Mouse (Mus musculus) hindbrain, embryonic 13.5 days (tissue): Measurements from ENCODE around the gene Elac2. TPM values are rescaled to one million over a fixed set of nuclear protein-coding genes. Genes with fewer than 3 reads are reported as not detected.
A peak's percentile ranks its signal among the peaks of the same experiment; 100 is the strongest.

Source experiments
- ATAC-seq: fragments of 200-750 bp; cut with Nextera tagmentation; 2 replicates; pipeline ENCODE4 v1.8.0; 2017; ENCODE audit warnings: moderate TSS enrichment; ENCODE audit not compliant: low FRiP score
- H3K27ac ChIP-seq: fragments of 300-500 bp; sonication (generic); 2 replicates; pipeline ENCODE4 v1.5.1; 2015; ENCODE audit warnings: inconsistent platforms, mild to moderate bottlenecking, moderate library complexity
- H3K27me3 ChIP-seq: fragments of 300-500 bp; sonication (generic); 2 replicates; pipeline ENCODE4 v1.6.1; 2015; ENCODE audit warnings: mild to moderate bottlenecking, inconsistent platforms
- H3K36me3 ChIP-seq: fragments of 300-500 bp; sonication (generic); 2 replicates; pipeline ENCODE4 v1.6.1; 2015; ENCODE audit warnings: mild to moderate bottlenecking, inconsistent platforms
- H3K4me1 ChIP-seq: fragments of 300-500 bp; sonication (generic); replicated peaks from 2 replicates; pipeline ENCODE4 v1.6.1; 2015; ENCODE audit warnings: inconsistent platforms
- H3K4me2 ChIP-seq: fragments of 300-500 bp; sonication (generic); 2 replicates; pipeline ENCODE4 v1.6.1; 2015; ENCODE audit warnings: inconsistent platforms, mild to moderate bottlenecking, moderate library complexity
- H3K4me3 ChIP-seq: fragments of 300-500 bp; sonication (generic); 2 replicates; pipeline ENCODE4 v1.5.1; 2015; ENCODE audit warnings: mild to moderate bottlenecking, inconsistent platforms
- H3K9ac ChIP-seq: fragments of 300-500 bp; sonication (generic); 2 replicates; pipeline ENCODE4 v1.6.1; 2015; ENCODE audit warnings: mild to moderate bottlenecking, inconsistent platforms
- H3K9me3 ChIP-seq: fragments of 300-500 bp; sonication (generic); 2 replicates; pipeline ENCODE4 v1.6.1; 2016; ENCODE audit warnings: inconsistent platforms
- WGBS: fragments of 180-500 bp; shearing (Covaris S2); methylation state at CpG from one replicate; pipeline ENCODE4 v1.1.7; 2015; 5-methylcytosine and 5-hydroxymethylcytosine counted together
- polyA plus RNA-seq: library from polyadenylated mRNA; unstranded; fragments of >200 nt; fragmentation: Nextera tagmentation; extraction: Ambion mirVana; gene quantifications from 2 replicates; pipeline ENCODE4 v1.2.1, GENCODE M21; 2015

Elac2 gene
- polyA plus RNA-seq, 1 experiment from 2014 or later, result 33.1 TPM

DNA sequence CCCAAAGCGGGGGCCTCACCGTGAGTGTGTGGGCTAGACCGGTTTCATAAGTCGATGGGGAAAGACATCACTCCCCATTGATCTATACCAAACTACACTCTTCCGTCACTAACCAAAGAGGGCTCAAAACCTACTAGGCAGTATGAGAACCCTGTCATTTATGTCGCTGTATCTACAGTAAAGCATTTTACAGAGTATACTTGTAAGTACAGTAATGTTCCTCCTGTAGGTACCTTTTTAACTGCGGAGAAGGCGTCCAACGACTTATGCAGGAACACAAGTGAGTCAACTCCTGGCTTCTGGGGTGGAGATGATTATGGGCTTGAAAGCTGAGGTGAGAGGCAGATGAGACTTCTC, 629 bp downstream of the Elac2 start:
- H3K27ac ChIP-seq, result 0 out of 2 replicates have a peak overlapping the region, but pooled peaks have one; percentile 64
- H3K9ac ChIP-seq, result peak overlapping the region; percentile 89
- peaks cover 16% of the 10 kb centered on the region for H3K4me1 ChIP-seq
- H3K27me3 ChIP-seq, result peaks cover 14% of the 10 kb centered on the region; the same call in 1 of the 2 replicates
- peak overlapping the region; percentile 95 for H3K4me3 ChIP-seq
- H3K9me3 ChIP-seq, result no peaks in the 10 kb centered on the region
- peak overlapping the region; percentile 92 for H3K4me2 ChIP-seq
- 15% methylated on average over 9 of the region's 9 CpGs for WGBS
- peaks cover 31% of the 10 kb centered on the region for H3K36me3 ChIP-seq
- ATAC-seq, result no peak

DNA sequence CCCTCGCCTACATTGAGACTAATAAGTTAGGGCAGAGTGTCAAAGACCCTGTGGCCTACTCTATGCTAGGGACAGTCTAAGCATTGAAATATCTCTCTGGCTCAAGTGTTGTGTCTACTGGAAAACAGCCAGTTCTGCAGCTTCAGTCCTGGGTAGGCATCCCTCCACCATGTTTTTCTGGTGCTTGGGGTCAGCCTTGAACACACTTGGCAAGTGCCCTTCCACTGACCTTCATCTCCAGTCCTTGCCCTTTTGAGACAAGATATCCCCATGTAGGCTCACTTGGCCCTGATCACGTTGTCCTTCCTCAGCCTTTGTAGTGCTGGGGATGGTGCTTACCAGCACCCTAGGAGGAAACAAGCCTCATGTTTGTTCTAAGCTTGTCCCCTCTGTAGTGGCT, 9.7 kb downstream of the Elac2 start:
- Histone ChIP-seq H3K27me3 (no peaks in the 10 kb centered on the region), H3K4me1 (no peaks in the 10 kb centered on the region), H3K36me3 (peaks cover 94% of the 10 kb centered on the region), H3K4me2 (no peak overlapping the region), H3K4me3 (no peak overlapping the region), H3K27ac (no peak overlapping the region), H3K9me3 (no peaks in the 10 kb centered on the region), H3K9ac (no peak overlapping the region)
- 94% methylated on average over 2 of the region's 2 CpGs for WGBS
- ATAC-seq, result no peak

DNA sequence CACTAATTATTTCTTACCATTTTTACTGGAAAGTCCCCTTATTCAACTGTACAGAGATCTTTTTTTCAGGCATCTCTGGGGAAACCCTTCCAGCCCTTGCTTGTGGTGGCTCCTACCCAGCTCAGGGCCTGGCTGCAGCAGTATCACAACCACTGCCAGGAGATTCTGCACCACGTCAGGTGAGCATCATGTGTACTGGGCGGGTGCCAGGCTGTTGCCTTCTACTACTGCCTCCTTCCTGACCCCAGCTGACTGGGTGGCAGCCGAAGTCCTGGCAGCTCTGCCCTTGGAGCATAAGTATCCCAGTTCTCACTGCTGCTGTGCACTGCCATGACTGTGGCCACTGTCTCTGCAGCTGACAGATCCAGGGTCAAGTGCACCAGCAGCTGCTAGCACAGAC, 19.6 kb downstream of the Elac2 start:
- H3K4me3 ChIP-seq, result no peak overlapping the region
- H3K9ac ChIP-seq, result no peak overlapping the region
- peaks cover 92% of the 10 kb centered on the region for H3K36me3 ChIP-seq
- no peak overlapping the region for H3K27ac ChIP-seq
- no peak for ATAC-seq
- WGBS, result 94% methylated on average over 3 of the region's 3 CpGs
- no peak overlapping the region for H3K4me2 ChIP-seq
- H3K4me1 ChIP-seq, result no peaks in the 10 kb centered on the region
- H3K9me3 ChIP-seq, result no peaks in the 10 kb centered on the region
- H3K27me3 ChIP-seq, result no peaks in the 10 kb centered on the region

DNA sequence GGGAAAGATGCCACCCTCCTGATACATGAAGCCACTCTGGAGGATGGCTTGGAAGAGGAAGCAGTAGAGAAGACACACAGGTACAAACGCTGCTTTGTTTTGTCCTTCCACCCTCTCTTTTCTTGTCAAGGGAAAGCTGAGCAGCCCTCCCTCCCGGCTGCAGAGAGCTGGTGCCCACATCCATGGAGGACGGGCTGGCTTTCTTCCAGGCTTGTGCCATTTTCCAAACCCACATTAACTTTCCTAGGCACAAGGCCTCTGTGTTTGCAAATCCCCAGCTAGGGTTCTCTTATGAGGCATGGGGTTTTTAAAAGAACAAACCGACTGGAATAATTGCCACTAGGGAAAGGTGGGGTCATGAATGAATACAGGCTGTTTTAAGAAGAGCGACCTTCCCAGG, 20.8 kb downstream of the Elac2 start:
- no peaks in the 10 kb centered on the region for H3K27me3 ChIP-seq
- no peak for ATAC-seq
- H3K36me3 ChIP-seq, result peaks cover 92% of the 10 kb centered on the region
- H3K9ac ChIP-seq, result no peak overlapping the region
- no peak overlapping the region for H3K4me2 ChIP-seq
- WGBS, result 82% methylated on average over 5 of the region's 5 CpGs
- H3K4me3 ChIP-seq, result no peak overlapping the region
- H3K9me3 ChIP-seq, result no peaks in the 10 kb centered on the region
- H3K4me1 ChIP-seq, result no peaks in the 10 kb centered on the region
- no peak overlapping the region for H3K27ac ChIP-seq

DNA sequence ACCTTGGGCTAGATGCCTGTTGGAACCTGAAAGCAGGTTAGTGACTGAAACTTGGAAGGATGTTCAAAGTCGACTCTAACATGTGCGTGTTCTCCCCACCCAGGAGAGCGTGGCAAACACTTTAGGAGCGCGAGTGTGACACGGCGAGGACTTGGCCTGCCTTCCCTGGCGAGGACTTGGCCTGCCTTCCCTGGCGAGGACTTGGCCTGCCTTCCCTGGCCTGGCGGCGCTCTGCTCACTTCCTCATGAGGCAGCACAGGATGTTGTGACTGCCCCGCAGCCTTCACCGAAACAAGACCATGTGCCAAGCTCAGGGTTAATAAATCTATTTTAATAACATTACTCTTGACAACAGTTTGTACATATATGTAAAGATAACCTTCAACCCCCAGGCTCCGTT, 22.9 kb downstream of the Elac2 start:
- WGBS, result 93% methylated on average over 14 of the region's 14 CpGs
- Histone ChIP-seq H3K27ac (no peak overlapping the region), H3K4me1 (no peaks in the 10 kb centered on the region), H3K9ac (no peak overlapping the region), H3K36me3 (peaks cover 97% of the 10 kb centered on the region), H3K4me3 (no peak overlapping the region), H3K9me3 (no peaks in the 10 kb centered on the region), H3K27me3 (no peaks in the 10 kb centered on the region), H3K4me2 (no peak overlapping the region)
- ATAC-seq, result no peak

DNA sequence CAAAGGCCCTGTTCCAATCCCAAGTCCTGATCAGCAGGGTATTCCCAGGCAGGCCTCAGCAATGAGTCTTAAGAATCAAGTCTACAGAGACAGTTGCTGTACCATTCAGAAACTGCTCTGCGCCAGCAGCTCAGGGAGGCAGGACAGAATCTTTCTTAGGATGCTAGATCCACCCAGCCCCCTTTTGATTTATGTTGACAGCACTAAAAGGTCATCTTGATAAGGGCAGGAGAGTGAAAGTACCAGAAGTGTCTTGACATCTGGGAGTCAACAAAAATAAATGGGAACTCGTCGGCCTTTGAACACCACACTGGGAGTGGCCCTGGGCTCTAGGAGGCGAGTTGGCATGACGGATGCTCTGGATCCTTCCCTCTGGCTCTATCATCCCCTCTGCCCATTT, 24.8 kb downstream of the Elac2 start:
- Histone ChIP-seq H3K9me3 (no peaks in the 10 kb centered on the region), H3K4me1 (no peaks in the 10 kb centered on the region; the same call in 1 of the 2 replicates), H3K36me3 (peaks cover 84% of the 10 kb centered on the region), H3K4me3 (no peak overlapping the region), H3K9ac (no peak overlapping the region), H3K27me3 (no peaks in the 10 kb centered on the region), H3K4me2 (no peak overlapping the region), H3K27ac (no peak overlapping the region)
- no peak for ATAC-seq
- 80% methylated on average over 5 of the region's 5 CpGs for WGBS

DNA sequence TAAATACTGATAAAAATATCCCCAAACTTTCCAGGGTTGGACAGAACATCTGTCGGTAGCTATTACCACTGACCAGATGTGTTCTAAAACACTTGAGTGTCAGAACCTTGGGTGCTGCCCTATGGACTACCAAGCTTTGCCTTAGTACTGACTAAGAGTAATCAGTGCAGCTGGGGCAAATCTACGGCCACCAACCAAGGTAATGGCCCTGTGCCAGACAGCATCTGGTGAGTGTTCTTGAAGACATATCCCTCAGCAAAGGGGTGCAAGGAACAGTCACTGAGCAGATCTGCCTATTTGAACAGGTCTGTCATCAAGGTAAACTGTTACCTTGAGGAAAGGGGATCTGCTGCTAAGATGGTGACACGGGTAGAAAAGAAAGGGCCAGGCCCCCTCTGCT, 26.0 kb downstream of the Elac2 start:
- Histone ChIP-seq H3K4me2 (no peak overlapping the region), H3K4me3 (no peak overlapping the region), H3K9ac (no peak overlapping the region), H3K27me3 (no peaks in the 10 kb centered on the region), H3K36me3 (peaks cover 73% of the 10 kb centered on the region), H3K27ac (no peak overlapping the region), H3K4me1 (no peaks in the 10 kb centered on the region; the same call in 1 of the 2 replicates), H3K9me3 (no peaks in the 10 kb centered on the region)
- 85% methylated on average over 3 of the region's 3 CpGs for WGBS
- no peak for ATAC-seq

DNA sequence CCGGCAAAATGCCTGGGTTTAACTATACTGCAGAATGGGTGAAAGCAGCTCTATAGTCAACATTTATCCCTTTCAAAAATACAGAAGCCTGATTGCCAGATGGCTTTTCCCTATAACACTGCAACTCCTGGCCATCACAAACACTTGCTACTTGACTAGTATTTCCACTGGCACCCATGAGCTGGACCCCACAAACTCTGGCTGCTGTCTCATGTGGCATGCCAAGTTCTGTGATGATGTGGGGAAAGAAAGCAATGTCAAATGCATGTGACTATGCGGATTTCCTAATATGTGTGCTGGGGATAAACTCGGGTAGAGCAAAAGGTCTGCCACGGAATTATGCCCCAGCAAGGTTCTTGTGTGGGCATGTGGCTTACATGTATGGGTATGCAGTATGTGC, 27.2 kb downstream of the Elac2 start:
- 90% methylated on average over 4 of the region's 4 CpGs for WGBS
- no peak overlapping the region for H3K4me2 ChIP-seq
- no peaks in the 10 kb centered on the region; the same call in 1 of the 2 replicates for H3K4me1 ChIP-seq
- no peaks in the 10 kb centered on the region for H3K9me3 ChIP-seq
- no peak for ATAC-seq
- peaks cover 63% of the 10 kb centered on the region for H3K36me3 ChIP-seq
- no peak overlapping the region for H3K9ac ChIP-seq
- H3K27me3 ChIP-seq, result no peaks in the 10 kb centered on the region
- H3K4me3 ChIP-seq, result no peak overlapping the region
- no peak overlapping the region for H3K27ac ChIP-seq

DNA sequence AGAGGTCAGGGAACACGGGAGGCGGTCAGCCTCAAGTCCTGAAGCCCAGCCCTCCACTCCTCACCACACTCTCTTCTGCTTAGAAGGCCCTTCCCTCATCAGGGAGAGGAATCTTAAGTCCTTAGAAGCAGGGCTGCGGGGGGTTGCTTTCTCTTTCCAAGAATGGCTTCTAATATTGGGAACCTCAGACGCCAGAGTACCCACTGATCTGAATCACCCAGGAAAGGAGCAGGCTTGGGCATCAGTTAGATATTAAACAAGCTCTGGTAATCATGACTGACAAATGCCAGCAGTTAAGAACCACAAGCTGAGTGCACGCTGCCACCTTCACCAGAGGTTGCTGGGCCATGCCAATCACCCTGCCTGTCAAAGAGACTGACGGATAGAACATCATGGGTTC, 35.1 kb downstream of the Elac2 start:
- Histone ChIP-seq H3K36me3 (peaks cover 27% of the 10 kb centered on the region), H3K4me1 (no peaks in the 10 kb centered on the region), H3K4me3 (no peak overlapping the region), H3K27ac (no peak overlapping the region), H3K27me3 (no peaks in the 10 kb centered on the region), H3K9ac (no peak overlapping the region), H3K9me3 (no peaks in the 10 kb centered on the region), H3K4me2 (no peak overlapping the region)
- ATAC-seq, result no peak
- 86% methylated on average over 6 of the region's 6 CpGs for whole genome bisulfite sequencing

DNA sequence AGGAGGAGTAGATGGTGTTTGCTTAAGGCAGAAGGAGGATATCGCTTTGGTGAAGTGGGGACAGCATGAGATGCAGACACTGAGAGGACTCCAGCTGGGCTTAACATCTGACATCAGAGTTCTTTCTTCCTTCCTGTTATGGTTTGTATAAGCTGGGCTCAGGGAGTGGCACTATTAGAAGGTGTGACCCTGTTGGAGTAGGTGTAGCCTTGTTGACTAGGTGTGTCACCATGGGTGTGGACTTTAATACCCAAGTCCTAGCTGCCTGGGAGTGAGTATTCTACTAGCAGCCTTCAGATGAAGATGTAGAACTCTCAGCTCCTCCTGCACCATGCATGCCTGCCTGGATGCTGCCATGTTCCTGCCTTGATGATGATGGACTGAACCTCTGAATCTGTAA, 37.9 kb downstream of the Elac2 start:
- WGBS, result 97% methylated on average over 1 of the region's 1 CpGs
- H3K27ac ChIP-seq, result no peak overlapping the region
- H3K27me3 ChIP-seq, result no peaks in the 10 kb centered on the region
- no peak overlapping the region for H3K4me3 ChIP-seq
- no peak overlapping the region for H3K9ac ChIP-seq
- H3K36me3 ChIP-seq, result peaks cover 32% of the 10 kb centered on the region
- no peaks in the 10 kb centered on the region for H3K9me3 ChIP-seq
- no peaks in the 10 kb centered on the region for H3K4me1 ChIP-seq
- H3K4me2 ChIP-seq, result no peak overlapping the region
- ATAC-seq, result no peak

DNA sequence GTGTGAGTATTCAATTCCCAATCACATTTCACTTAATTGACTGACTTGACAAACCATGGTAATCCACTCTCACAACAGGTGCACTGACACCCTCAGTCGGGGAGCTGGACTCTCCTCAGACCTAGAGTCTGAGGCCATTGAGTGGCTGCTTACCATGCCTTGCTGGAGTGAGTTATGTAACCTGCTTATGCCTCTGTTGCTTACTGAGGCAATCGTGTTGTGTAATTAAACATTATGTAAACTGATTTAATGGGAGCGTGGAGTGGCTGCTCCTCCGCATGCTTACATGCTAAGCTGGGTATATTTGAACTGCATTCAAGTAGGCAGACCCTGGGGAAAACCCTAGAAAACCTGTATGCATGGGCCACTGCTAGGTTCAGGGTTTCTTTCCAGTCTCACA, 41.9 kb downstream of the Elac2 start:
- H3K4me2 ChIP-seq, result no peak overlapping the region
- H3K9ac ChIP-seq, result no peak overlapping the region
- no peak for ATAC-seq
- H3K4me1 ChIP-seq, result no peaks in the 10 kb centered on the region
- no peaks in the 10 kb centered on the region for H3K9me3 ChIP-seq
- no peaks in the 10 kb centered on the region for H3K27me3 ChIP-seq
- H3K27ac ChIP-seq, result no peak overlapping the region
- H3K4me3 ChIP-seq, result no peak overlapping the region
- WGBS, result 88% methylated on average over 4 of the region's 4 CpGs
- H3K36me3 ChIP-seq, result peaks cover 49% of the 10 kb centered on the region

DNA sequence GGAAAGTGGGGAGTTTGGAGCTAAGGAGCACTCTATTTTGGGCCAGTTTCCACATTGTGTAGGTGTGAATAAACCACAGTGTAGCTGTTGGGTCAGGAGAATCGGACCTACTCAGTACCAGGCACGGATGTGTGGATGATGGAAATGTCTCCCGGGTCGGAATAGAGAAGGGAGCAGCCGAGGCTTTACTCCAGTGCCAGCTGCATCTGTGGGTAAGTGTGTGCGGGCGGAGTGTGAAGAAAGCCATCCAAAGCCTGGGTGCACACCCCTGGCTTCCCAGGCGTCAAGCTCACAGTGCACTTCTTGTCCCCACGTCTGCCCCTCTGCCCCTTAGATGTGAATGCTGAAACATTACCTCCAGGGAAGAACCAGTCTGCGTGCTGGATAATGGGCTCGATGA, 43.9 kb downstream of the Elac2 start:
- WGBS, result 95% methylated on average over 11 of the region's 11 CpGs

DNA sequence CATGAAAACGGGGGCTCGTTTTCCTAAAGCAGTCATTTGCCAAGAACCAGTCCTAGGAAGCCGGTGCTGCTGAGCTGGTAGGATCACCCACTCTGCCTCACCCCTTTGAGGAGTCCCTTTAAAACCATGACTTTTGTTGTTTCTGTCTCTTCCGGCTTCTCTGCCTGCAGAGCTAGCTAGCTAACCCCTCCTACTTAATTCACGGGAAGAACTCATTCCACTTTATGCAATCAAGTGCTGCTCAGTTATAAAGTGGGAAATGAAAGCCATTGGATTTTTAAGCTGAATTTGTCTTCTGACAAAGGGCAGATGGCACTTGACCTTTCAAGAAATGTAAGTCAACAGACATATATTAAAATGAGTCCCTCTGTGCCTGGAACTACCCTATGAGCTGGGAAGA, 49.2 kb downstream of the Elac2 start:
- no peak overlapping the region for H3K9ac ChIP-seq
- no peaks in the 10 kb centered on the region for H3K4me1 ChIP-seq
- no peak overlapping the region for H3K27ac ChIP-seq
- H3K36me3 ChIP-seq, result peaks cover 44% of the 10 kb centered on the region
- 86% methylated on average over 5 of the region's 5 CpGs for WGBS
- H3K9me3 ChIP-seq, result no peaks in the 10 kb centered on the region
- no peak overlapping the region for H3K4me2 ChIP-seq
- no peak for ATAC-seq
- no peaks in the 10 kb centered on the region for H3K27me3 ChIP-seq
- no peak overlapping the region for H3K4me3 ChIP-seq

More for the DNA sequence above, 43.9 kb downstream of the Elac2 start:
- Histone ChIP-seq H3K27me3 (no peaks in the 10 kb centered on the region), H3K4me2 (no peak overlapping the region), H3K4me3 (no peak overlapping the region), H3K9ac (no peak overlapping the region), H3K27ac (no peak overlapping the region), H3K4me1 (no peaks in the 10 kb centered on the region), H3K36me3 (peaks cover 44% of the 10 kb centered on the region), H3K9me3 (no peaks in the 10 kb centered on the region)
- no peak for ATAC-seq

DNA sequence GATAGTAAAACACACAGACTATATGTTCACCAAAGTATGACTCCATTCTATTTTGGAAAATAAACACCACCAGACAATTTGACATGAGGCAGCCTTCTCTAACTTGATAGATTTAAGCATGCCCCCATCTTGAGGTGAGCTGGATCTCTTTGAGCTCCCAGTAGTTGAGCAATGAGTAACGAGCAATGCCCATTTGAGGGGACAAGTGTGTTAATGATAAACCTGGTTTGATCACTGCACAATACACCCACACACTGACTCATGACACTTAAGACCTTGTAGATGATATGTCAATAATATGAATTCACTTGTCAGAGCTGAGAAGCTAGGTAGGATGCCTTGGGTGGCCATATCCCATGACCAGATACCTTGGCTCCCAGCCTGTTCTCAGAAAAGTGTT, 51.4 kb downstream of the Elac2 start:
- Histone ChIP-seq H3K9ac (no peak overlapping the region), H3K4me2 (no peak overlapping the region), H3K4me1 (no peaks in the 10 kb centered on the region), H3K27me3 (no peaks in the 10 kb centered on the region), H3K36me3 (peaks cover 46% of the 10 kb centered on the region), H3K9me3 (no peaks in the 10 kb centered on the region), H3K4me3 (no peak overlapping the region), H3K27ac (no peak overlapping the region)
- 91% methylated on average over 1 of the region's 1 CpGs for WGBS
- ATAC-seq, result no peak
